Mouse (Mus musculus) left cerebral cortex, adult 8-10 months (tissue): ENCODE results near the gene Gm13271. TPM values are rescaled to one million over a fixed set of nuclear protein-coding genes. Genes with fewer than 3 reads are reported as not detected.
"Not testable (repeated sequence)": the region's sequence is repeated elsewhere in the genome, so short reads cannot be mapped to it uniquely, and the experiment has no call there.

Experiments
- DNase-seq, 2 experiments: peaks; one replicate each; pipeline ENCODE4 v3.0.0; 2022; ENCODE audit warnings: low spot score in 2 of 2
- total RNA-seq, 4 experiments: library from RNA; stranded (reverse); gene quantifications; 2 replicates each; pipeline ENCODE4 v1.2.4; 2022

The Gm13271 gene
- total RNA-seq, result not detected

DNA sequence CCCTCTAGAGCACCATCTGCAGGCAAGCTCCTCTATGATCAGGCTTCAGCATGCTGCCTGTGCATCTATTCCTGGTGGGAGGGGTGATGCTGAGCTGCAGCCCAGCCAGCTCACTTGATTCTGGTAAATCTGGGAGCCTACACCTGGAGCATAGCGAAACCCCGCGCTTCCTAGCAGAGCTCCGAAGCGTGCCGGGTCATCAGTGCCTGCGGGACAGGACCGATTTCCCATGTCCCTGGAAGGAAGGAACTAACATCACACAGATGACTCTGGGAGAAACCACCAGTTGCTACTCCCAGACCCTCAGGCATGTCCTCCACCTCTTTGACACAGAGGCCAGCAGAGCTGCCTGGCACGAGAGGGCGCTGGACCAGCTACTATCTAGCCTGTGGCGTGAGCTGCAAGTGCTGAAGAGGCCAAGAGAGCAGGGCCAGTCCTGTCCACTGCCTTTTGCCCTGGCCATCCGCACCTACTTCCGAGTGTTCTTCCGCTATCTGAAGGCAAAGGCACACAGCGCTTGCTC, at the start of gene Gm13271:
Gene Gm13271 (plus strand): TSS at position 51 of the 523 bp plus-strand sequence.
- peak; percentile 76 to 80 for DNase-seq

DNA sequence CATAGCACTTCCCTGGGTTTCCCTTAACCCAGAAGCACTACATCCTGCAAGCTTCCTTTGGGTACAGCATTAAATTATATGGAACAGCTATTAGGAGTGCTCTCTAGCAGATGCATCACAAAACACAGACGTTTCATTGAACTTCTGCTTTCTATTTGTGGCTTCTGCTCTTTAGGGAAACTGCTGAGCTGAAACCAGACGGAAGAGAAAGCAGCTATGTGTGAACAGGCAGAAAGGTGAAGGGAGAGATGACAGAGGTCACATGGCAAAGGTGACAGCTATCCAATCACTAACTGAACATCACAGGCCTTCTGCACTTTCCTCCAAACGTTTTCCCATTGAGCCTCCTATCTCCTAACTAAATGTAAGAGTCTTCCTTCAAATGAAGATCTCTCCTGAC, 48.7 kb upstream of the Gm13271 start:
- no peak for DNase-seq

DNA sequence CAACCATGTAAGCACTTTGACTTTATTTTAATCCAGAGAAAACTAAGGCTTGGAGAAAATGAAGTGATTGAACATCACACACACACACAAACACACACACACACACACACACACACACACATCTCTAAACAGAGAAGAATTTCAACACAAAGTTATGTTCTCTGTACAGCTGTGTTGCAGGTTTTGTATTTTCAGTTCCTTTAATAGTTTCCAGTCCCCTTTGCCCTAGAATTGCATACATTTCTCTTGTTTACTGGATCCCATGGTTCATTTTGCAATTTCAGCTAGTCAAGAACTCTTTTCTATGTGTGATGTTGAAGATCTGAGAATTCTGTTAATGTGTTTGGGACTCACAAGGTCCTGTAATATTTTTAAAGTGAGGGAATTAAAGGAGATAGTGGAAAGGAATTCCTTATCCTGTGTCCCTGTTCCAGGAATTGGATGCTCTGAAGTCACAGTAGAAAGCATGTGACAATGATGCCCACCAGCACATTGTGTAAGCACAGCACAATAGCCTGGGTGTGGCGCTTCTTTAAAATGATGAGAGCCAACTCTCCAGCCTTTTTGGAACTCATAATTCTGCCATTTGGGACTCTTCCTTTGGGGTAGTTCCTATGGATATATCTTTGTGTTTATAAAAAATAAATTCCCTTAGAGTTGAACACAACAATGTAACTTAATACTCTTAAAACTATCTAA, 47.4 kb upstream of the Gm13271 start:
- no peak for DNase-seq

DNA sequence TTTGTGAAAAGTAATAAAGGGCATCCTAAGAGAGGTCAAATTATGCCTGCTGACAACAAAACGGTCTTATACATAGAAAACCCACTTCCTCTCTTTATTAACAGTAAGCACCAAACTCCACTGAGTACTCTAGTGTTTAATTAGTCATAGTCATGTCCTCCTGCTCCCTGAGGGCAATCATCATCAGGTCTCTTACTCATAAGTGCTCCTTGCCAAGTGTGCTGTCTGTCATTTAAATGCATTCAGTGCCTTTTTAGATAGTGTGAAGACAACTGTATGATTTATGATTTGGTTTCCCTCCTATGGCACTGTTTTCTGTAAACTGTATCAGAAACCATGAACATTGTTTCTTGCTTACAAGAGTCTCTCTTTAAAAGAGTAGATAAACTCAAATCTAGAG, 40.4 kb upstream of the Gm13271 start:
- DNase-seq, result no peak

DNA sequence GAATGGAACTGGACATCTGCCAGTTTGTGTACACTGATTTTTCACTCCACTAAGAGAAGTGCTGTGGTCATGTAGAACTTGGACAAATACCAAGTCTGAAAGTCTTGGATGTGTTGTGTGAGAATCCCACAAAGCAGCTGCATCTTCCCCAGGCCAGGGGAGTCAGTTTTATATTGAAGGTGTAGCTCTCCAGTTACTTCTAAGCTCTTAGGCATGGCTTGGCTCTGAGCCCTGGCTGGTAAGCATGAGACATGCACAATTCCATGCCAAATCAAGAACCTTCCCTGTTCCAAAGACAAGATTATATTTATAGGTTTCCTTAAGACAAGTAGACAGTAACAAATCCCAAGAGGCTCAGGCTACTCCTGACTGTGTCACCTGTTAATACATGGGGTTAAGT, 39.6 kb upstream of the Gm13271 start:
- no peak for DNase-seq

DNA sequence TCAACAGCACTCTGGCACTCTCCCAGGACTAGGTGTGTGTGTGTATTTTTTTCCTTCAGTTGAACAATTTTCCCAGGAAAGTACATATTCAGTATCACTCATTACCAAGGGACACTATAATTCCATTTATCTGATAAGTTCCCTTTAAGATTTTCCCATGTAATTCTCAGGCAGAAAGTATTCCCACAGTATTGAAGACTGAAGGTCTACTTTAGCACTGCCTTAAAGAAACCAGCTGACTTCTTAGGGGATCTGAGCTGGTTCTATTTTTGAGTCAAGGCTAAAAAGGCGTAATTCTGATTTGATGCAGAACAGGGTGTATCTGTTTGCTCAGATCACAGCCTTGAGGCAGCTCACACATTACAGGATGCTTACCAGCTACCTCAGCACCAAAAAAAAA, 36.0 kb upstream of the Gm13271 start:
- DNase-seq, result no peak

DNA sequence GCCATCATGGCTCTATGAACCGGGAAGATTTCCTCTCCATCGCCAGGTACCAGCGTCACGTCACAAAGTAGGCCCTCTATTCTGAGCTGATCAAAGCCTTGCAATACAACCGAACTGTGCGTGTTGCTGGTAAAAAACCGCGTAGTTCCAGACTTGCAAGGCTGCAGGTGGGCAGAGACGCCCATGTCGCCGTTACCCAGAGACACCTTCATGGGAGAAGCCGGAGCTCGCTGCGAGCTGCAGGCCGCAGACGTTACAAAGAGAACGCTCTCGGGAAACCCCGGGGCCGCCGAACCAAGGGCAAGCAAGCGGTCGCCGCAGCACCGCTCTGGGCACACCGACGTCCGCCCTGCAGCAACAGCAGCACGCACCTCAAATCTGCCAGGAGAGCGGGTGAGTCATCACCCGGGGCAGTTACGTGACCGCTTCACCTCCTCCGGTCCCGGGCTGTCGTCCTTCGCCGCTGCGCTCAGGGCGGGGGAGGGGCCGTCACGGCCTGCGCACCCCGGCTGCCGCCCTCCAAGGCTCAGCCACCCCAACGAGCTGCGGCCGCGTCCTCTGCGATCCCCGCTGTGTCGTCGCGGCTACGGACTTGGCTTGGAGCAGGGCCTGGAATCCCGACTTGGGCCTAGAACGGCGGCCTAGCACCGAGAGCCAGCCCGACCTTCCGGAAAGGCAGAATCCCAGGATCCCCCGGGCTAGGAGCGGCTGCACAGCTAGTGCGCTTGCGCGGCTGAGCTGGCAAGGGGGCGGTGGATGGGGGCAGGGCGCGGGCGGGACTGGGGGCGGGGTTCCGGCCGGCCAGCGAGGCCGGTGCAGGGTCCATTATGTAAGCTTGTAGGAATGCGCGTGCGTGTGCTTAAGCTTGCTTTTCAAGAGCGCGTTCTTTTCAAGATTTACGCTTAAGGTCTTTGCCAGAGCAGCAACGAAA, 32.6 kb upstream of the Gm13271 start, which contains the start of the genes Gm26566 and Klhl9:
Gene Gm26566 (plus strand): TSS at position 15 of the 931 bp plus-strand sequence.
Gene Klhl9 (minus strand): TSS at position 675 of the 931 bp plus-strand sequence.
- DNase-seq, result peak; percentile 67 to 78

DNA sequence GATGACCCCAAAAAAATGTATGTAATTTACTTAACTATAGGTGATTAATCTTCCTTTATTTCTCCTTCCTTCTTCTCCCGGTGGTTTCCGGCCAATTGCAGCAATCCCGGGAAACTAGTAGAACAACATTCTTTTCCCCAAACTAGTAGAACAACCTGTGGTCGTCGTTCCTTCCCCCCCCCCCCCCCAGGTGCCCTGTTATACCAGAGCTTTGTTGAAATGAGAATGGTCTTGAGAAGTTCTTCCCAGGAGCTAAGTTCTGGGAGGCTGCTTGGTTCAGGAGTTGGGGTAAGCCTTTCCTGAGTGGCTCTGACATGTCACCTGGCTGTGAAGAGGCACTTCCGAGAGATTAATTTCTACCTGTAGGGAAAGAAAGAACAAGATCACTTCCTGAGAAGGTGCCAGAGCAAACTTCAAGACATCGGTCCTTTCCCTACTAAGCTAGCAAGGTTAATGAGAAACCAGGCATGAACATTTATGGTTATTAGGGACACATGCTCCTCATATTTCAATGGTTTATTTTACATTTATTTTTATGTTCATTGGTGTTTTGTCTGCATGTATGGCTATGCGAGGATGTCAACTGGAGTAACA, 31.1 kb upstream of the Gm13271 start:
- no peak for DNase-seq

DNA sequence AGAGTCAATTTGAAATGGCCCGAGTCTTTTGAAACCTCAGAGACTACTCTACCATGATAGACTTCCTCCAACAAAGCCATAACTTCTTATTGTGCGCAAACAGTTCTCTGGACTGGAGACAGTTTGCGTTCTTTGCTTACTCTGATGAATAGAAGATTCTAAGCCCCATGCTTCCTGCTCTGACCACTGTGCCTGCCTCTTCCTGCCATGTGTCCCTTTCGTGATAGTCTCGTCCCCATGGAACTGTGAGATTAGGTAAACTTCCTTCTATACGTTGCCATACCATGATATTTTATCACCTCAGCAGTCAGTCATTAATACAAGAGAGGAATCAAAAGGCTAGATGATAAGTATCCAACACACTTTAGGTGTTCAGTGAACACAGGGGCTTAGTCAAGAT, 27.9 kb upstream of the Gm13271 start:
- DNase-seq, result no peak

DNA sequence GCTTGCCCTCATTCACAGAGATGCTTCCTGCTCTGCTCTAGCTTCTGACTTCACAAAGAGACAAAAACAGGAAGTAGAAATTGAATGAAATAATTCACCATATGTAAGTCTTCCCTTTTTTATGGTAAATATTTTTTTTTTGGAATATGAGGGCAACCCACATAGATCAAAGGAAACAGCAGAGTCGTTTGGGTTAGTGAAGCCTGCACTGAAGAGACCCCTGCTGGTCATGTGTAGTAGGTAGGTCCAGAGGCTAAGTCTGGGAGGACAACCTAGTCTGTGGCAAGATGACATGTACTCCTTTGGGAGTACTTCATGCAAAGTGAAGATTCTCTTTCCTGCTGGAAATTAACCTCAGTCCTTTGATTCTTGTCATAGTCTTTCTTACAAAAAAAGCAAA, 27.3 kb upstream of the Gm13271 start:
- DNase-seq, result no peak

DNA sequence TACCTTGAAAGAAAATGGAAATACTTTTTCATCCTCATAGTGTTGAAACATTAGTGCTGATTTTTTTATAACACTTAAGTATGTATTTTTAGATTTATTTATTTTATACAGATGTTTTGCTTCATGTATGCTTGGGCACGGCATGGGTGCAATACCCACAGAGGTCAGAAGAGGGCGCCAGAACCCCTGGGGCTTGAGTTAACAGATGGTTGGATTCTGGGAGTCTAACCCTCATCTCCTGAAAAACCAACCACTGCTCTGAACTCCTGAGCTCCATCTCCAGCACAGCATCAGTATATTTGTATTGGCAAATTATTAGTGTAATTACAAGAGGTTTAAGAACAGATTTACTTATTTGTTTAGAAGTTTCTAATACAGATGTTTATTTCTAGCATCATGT, 16.2 kb upstream of the Gm13271 start:
- DNase-seq, result peak in 1 of 2 experiments; percentile 58

DNA sequence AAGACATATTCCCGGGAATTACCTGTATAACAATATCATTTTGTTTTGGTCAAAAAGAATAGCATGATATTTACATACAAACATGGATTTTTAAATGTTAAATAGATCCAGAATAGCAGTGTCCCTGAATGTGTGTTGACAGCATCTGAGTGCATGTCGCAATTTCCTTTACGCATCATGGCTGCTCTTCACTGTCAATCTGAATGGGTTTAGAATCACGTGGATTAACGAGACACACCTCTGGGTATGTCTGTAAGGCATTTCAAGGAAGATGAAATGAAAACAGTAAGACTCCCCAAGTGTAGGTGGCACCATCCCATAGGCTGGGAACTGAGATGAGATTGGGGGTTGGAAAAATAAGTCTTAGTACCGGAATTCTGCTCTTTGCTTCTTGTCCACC, 15.6 kb upstream of the Gm13271 start:
- no peak for DNase-seq

DNA sequence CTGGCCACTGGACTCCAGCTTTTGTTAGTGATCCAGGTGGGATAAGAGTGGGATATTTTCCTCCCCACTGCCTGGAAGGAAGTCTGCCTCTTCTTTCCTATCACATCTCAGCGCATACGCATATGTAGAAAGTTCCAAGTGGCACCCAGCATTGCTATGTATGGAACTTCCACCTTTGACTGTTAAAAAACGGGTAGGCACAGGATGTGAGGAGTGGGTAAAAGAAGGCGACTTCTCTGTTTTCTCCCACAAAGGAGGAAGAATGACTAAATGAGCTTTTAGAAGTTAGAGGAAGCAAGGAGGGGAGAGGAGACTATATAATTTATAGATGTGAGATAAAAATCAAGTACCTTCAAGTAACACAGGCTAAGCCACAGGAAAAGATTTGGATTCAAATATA, 13.2 kb upstream of the Gm13271 start:
- no peak for DNase-seq

DNA sequence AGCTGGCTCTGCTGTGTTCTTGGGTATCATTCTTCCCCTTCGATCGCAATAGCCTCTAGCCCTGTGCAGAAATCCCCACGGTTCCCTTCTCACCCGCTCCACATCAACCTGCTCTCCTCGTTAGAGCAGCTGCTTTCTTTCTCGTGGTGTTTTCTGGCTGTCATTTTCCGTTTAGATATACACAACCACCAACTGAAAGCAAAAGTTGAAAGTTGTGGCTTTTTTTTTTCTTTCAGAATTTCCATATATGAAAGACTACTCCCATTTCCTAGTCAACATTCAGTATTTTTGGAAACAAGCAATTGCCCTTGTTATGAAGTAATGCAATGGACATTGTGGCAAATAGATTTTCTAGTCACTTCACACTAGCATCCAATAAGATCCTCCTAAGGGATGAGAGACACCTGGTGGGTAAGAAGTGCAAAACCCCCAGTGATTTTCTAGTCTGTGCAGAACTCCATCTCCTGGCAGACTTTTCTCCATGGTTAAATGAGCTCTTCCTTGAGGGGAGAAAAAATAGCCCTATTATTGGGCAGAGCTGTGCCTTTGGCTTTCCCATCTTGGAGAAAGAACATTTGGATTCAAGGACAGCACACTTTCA, 11.8 kb upstream of the Gm13271 start:
- no peak for DNase-seq

DNA sequence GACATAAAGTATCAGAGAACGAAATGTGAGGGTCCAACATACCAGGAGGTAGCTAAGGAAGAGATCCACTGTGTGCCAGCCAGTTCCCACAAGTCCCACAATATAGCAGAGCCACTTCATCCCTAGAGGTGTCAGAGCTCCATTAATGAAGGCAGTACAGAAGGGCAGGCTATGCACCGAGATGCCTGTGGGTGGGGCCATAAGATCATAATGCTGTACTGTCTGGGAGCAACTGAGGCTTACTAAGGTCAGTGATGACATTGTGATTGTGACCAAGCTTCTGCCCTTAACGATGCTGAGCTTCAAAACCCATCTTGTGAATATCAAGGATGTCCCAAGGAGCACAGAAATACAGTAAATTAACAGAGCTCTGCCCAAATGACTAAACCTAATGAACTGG, 10.5 kb upstream of the Gm13271 start:
- DNase-seq, result no peak

DNA sequence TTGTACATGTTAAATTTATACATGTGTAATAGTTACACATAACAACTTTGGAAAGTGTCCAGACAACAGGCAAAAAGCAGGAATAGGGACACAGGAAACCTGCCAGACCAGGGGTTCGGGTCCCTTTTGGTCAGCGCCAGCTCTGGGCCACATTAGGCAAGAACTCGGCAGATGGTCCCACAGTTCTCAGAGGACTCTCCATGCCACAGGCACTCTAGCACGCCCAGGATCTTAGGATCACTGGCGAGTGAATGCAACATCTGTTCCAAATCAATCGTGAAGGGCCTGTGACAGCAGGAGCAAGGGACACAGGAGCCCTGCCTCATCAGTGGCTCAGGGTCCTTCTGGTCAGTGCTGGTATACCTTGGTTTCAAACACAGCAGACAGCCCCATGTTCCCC, 4.7 kb upstream of the Gm13271 start:
- DNase-seq, result no peak

DNA sequence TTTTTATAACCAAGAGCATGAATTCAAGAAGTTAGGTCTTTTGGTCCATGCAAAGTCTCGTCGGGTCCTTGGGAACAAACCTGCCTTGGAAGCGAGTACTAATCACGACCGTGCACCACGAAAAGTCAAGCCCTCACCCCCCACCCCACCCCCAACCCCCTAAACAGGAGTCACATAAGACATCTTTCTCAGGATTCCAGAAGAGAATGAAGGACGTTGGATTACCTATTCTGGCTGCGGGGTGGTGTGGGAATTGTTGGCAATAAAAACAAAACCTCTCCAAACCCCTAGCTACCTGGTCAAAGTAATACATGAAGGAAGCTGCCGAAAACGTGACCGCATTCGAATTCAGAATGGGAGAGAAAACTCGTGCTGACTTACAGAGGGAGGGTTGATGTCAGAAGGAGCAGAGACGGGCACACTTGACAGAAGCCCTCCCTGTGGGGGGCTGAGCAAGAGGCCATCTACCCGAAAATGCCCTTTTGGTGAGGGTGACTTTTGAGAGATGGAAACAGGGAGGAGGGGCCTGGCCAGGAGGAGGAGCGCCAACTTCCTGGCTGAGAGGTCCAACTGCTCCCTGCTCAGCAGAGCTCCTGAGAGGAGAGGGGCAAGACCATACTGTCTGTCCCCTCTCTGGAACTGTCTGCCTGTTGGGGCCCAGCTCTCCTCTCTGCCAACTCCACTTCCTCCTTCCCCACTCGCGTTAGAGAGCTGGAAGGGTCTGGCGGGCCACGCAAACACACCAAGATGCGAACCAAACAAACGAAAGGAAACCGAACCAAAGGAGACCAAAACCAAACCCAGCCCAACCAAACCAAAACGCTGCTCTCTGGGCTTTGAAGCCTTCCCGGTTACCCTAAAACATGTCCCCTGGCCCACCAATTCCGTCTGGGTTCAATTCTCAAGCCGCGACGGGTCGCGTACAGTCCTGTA, 2.2 kb downstream of the Gm13271 start:
- not testable (repeated sequence) for DNase-seq

DNA sequence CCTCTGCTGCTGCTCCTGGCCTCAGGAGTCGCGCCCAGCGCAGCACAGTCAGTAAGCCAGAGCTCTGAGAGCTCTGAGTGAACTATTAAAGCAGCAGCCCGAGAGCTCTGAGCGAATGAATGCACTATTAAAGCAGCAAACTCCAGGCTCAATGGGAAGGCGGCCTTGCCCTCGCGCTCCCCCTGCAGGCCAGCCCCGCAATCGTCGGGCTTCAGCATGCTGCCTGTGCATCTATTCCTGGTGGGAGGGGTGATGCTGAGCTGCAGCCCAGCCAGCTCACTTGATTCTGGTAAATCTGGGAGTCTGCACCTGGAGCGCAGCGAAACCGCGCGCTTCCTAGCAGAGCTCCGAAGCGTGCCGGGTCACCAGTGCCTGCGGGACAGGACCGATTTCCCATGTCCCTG, 3.0 kb downstream of the Gm13271 start:
- DNase-seq, result peak; percentile 93 to 98

DNA sequence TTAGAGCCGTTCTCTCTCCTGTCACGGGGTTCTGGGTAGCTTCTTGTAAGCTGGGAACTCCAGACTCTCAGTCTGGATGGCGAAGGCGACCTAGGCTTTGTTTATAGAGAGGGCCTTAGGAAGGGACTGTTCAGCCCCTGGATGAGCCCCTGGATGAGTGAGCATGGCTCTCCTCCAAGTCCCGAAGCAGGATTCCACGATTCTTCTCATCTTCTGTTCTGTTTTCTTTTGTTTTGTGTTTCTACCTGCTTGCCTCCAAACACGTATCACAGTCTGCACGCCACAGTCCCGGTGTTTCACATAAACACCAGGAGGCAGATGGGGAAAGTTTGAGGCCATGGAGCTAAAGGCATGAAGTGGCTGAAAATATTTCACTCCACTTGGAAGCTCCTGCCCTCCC, 4.1 kb downstream of the Gm13271 start:
- peak; percentile 13 to 26 for DNase-seq

DNA sequence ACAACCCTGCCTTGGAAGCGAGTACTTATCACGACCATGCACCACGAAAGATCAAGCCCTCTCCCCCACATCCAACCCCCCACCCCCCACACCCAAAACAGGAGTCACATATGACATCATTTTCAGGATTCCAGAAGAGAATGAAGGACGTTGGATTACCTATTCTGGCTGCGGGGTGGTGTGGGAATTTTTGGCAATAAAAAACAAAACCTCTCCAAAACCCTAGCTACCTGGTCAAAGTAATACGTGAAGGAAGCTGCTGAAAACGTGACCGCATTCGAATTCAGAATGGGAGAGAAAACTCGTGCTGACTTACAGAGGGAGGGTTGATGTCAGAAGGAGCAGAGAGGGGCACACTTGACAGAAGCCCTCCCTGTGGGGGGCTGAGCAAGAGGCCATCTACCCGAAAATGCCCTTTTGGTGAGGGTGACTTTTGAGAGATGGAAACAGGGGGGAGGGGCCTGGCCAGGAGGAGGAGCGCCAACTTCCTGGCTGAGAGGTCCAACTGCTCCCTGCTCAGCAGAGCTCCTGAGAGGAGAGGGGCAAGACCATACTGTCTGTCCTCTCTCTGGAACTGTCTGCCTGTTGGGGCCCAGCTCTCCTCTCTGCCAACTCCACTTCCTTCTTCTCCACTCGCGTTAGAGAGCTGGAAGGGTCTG, 5.1 kb downstream of the Gm13271 start, which contains the start of gene Gm13283:
Gene Gm13283 (plus strand): TSS at position 510 of the 659 bp plus-strand sequence.
- peak; percentile 18 to 55 for DNase-seq
